Mouse (Mus musculus): ENCODE results near the gene Kcnj9.

GRCm38 (mm10) chr1:172368768-172369418 lies 39.8 kb upstream of the Kcnj9 start:
- TF ChIP-seq POLR2A (IDR thresholded peaks at IDR 0.05; ENCODE audit: extremely low read depth, insufficient read depth, low read length), result no peak
- peak; percentile 50 for TF ChIP-seq CTCF (IDR thresholded peaks at IDR 0.05; ENCODE audit: low read depth, low read length)

Data from liver, adult 2 months (tissue).